Mouse (Mus musculus): ENCODE data around the gene Alg2. TPM values are rescaled to one million over a fixed set of nuclear protein-coding genes. Genes with fewer than 3 reads are reported as not detected.

Alg2 gene
- polyA plus RNA-seq, 1 experiment from 2014 or later, result 250 TPM

DNA sequence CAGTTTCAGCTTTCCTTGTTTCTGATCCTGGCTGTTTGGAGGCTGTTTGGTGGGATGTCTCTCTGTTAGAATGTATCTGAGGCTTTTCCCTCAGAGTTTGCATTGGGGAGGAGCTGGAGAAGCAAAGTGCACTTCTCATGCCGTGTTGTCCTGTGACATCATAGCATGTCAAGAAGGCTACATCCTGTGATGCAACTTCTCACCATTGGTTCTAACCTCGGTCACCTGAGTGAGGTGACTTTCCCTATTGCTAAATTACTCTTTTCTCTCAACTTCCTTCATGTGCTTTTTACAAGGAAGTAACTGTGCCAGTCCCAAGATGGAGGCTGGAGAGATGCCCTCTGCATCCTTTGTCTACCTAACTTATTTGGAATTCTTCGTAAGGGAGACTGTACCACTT is 25.6 kb downstream of the Alg2 start:
- Histone ChIP-seq H3K4me3 (replicated peaks) (no peak overlapping the region), H3K9ac (replicated peaks) (no peak overlapping the region), H3K9me3 (no peaks in the 10 kb centered on the region), H3K27ac (no peak overlapping the region), H3K4me1 (replicated peaks) (peaks cover 12% of the 10 kb centered on the region), H3K4me2 (replicated peaks) (no peak overlapping the region), H3K36me3 (no peaks in the 10 kb centered on the region), H3K27me3 (no peaks in the 10 kb centered on the region)
- WGBS, result 93% methylated on average over 3 of the region's 3 CpGs
- no peak for ATAC-seq

DNA sequence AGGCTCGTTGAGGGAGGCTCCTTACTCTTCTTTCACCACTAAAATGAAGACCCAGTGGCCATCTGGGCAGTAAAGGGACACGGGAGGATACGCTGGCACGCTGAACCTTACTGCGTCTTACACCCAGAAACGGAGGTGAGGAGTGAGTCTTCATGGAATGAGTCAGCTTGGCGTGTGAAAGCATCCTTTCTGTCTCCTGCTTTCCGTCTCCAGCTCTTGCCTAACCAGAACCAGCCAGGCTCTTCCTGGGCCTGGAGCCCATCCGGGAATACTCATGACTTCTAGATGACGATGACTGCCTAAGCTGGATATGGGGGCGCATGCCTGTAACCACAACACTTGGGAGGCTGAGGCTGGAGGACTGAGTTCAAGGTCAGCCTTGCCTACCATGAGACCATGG is 33.2 kb downstream of the Alg2 start:
- ATAC-seq, result no peak
- Histone ChIP-seq H3K4me2 (replicated peaks) (no peak overlapping the region), H3K27ac (no peak overlapping the region), H3K27me3 (0 out of 2 replicates have a peak, but pooled peaks cover 2% of the 10 kb centered on the region), H3K4me1 (replicated peaks) (peaks cover 14% of the 10 kb centered on the region), H3K9ac (replicated peaks) (no peak overlapping the region), H3K4me3 (replicated peaks) (no peak overlapping the region), H3K36me3 (no peaks in the 10 kb centered on the region), H3K9me3 (no peaks in the 10 kb centered on the region)
- WGBS, result 90% methylated on average over 11 of the region's 11 CpGs

DNA sequence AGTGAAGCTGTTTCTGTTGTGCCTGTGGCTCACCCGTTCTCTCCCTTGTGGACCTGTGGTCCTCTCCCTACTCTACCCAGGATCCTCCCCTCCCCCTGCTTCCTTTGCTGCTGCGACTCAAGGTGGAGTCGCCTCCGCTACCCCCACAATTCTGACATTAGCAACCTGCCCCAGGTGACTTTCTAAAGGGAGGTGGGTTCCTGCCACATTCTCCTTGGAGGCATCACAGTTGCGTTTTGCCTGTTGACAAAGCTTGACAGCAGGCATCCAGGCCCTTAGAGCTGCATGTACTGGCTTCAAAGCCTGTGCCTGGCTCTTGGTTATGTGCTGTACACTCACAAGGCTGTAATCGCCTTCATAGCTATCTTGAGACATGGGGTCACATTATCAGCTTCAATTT is 35.2 kb downstream of the Alg2 start:
- Histone ChIP-seq H3K4me2 (replicated peaks) (no peak overlapping the region), H3K27ac (no peak overlapping the region), H3K27me3 (0 out of 2 replicates have a peak, but pooled peaks cover 2% of the 10 kb centered on the region), H3K4me3 (replicated peaks) (no peak overlapping the region), H3K9me3 (no peaks in the 10 kb centered on the region), H3K36me3 (no peaks in the 10 kb centered on the region), H3K9ac (replicated peaks) (no peak overlapping the region), H3K4me1 (replicated peaks) (peaks cover 16% of the 10 kb centered on the region)
- 82% methylated on average over 6 of the region's 6 CpGs for WGBS
- no peak for ATAC-seq

DNA sequence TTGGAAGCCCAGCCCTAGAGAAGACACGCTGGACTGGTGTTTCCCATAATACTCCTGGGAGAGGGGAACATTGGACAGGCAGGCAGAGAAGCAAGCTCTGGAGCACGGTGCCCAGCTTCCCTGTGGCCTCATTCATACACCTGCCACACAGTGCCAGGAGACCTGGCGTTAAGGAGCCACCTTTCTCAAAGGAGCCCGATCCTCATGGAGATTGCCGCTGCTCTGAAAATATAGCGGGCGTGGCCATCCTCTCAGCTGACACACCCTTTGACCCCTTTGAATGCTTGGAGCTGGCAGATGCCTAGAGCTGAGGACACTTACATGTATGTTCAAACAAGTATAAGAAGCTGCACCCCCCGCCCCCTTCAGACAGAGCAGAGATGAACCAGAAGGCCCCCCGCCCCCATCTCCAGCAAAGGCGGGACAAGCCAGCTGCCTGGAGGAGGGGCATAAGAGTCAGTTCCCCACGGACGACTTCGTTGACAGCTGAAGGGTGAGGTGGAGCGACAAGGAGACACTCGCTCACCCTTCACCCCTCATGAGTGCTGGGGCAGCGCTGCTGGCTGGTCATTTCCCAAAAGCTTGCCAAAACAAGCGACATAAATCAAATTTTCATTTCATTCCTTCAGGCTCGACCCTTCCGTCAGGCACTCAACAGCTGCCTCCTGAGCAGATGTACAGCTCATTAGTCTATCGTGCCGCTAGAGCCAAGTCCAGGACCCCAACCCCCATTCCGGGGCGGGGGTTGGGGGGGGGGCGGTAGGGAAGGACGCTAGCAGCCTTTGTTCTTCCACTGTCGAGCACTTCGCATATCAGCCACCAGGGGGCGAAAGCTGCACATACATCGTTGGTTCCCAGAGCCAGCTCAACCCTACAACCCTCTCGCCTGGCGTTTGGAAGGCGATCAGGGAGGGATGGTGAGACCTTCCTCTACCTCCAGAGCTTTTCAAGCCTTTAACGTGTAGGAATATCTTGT is 36.5 kb downstream of the Alg2 start:
- 0 out of 2 replicates have a peak, but pooled peaks cover 2% of the 10 kb centered on the region for H3K27me3 ChIP-seq
- H3K36me3 ChIP-seq, result no peaks in the 10 kb centered on the region
- 1% methylated on average over 33 of the region's 33 CpGs for whole genome bisulfite sequencing
- peak overlapping the region; percentile 82 for H3K27ac ChIP-seq
- peaks cover 19% of the 10 kb centered on the region for H3K4me1 ChIP-seq (replicated peaks)
- H3K9ac ChIP-seq (replicated peaks), result peak overlapping the region; percentile 66
- H3K4me2 ChIP-seq (replicated peaks), result peak overlapping the region; percentile 71
- H3K4me3 ChIP-seq (replicated peaks), result peak overlapping the region; percentile 42
- no peaks in the 10 kb centered on the region for H3K9me3 ChIP-seq
- peak; percentile 88 for ATAC-seq

DNA sequence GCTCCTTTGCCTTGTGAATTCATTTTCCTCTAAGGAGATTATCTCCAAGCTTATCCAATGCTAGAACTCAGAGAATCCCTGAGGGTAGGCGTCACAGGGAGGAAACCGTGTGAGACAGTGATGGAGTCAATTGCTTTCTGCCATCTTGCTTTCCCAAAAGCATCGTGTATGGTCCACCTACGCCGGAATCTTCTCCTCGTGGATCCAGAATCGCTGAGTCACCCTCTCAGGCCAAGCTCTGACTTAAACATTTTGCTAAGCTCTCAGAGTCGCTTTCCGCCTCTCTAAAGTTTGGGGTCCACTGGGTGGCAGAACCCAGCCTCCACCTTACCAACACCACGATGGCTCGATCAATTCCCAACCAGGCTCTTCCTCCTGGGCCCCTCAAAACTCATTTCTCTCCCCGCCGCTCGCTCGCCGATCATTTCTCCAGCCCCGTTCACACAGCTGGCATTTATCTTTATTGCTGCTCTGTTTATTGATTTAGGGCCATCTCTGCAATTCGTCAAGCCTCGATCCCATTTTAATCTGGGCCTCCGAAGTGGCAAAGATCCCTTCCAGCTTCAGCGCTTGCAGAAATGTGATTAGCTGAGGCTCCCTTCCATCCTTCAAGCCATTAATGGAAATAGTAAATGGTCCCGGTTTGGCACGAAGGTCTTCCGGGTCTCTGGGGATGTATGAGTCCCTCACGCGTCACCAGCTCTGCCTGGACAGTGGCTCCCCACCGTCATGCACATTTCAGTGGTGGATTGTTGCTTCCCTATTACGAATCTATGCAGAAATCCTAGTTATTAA is 38.4 kb downstream of the Alg2 start:
- Histone ChIP-seq H3K9me3 (no peaks in the 10 kb centered on the region), H3K27ac (no peak overlapping the region), H3K4me3 (replicated peaks) (no peak overlapping the region), H3K4me2 (replicated peaks) (no peak overlapping the region), H3K36me3 (no peaks in the 10 kb centered on the region), H3K4me1 (replicated peaks) (peaks cover 19% of the 10 kb centered on the region), H3K9ac (replicated peaks) (no peak overlapping the region), H3K27me3 (0 out of 2 replicates have a peak, but pooled peaks cover 2% of the 10 kb centered on the region)
- no peak for ATAC-seq
- 70% methylated on average over 28 of the region's 28 CpGs for WGBS

DNA sequence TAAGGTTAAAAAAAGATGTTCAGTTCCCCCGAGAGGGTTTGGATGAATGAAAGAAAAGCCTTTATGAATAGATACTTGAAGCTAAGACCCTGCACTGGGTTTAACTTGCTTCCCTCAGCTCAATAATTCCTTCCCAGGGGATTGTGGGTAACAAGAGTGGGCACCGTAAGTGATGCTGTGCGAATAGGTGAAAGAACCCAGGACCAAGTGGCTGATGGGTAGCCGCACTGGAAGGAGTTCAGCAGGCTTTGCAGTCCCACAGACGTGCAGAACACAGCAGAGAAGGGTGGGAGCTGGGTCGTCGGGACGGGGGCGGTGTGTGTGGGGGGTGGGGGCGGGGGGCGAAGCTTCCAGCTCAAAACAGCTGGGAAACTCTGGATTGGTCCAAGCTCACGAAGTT is 39.0 kb downstream of the Alg2 start:
- Histone ChIP-seq H3K4me2 (replicated peaks) (no peak overlapping the region), H3K4me1 (replicated peaks) (peaks cover 19% of the 10 kb centered on the region), H3K4me3 (replicated peaks) (no peak overlapping the region), H3K27me3 (0 out of 2 replicates have a peak, but pooled peaks cover 2% of the 10 kb centered on the region), H3K9ac (replicated peaks) (no peak overlapping the region), H3K9me3 (no peaks in the 10 kb centered on the region), H3K27ac (no peak overlapping the region), H3K36me3 (no peaks in the 10 kb centered on the region)
- 59% methylated on average over 12 of the region's 12 CpGs for WGBS
- ATAC-seq, result no peak

DNA sequence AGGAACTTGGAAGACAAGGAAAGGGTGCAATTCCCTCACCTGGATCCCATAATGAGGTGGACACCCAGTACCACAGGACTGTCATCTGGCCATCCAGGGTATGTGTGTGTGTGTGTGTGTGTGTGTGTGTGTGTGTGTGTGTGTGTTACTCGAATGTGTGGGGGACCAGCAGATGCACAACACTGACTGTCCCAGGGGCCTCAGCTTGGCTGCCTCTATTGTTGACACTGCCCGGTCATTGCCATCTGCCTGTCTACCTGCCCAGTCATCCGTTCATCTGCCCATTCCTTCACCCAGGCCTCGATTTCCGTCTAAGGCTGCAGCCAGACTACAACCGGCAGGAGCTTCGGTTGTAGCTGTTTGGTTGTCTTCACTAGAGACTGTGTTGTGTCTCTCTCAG is 41.4 kb downstream of the Alg2 start:
- Histone ChIP-seq H3K36me3 (no peaks in the 10 kb centered on the region), H3K27me3 (no peaks in the 10 kb centered on the region), H3K9ac (replicated peaks) (no peak overlapping the region), H3K4me1 (replicated peaks) (peaks cover 16% of the 10 kb centered on the region), H3K27ac (no peak overlapping the region), H3K4me2 (replicated peaks) (no peak overlapping the region), H3K9me3 (no peaks in the 10 kb centered on the region), H3K4me3 (replicated peaks) (no peak overlapping the region)
- WGBS, result 92% methylated on average over 6 of the region's 7 CpGs
- no peak for ATAC-seq

DNA sequence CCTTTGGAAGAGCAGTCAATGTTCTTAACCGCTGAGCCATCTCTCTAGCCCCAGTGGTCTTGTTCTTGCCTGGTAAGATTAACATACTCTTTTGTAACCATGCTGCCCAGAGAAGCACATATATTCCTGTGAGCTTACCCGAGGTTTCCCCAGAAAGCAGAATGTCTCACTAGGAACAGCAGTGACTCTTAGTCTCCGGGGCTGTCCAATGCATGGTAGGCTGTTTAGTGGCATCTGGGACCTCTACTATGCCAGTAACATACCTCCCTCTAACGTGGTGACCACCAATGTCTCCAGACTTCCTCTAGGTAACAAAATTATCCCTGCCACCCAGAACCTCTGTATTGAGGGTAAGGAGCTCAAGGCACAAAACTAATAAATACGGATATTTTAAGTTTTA is 43.1 kb downstream of the Alg2 start:
- H3K27ac ChIP-seq, result no peak overlapping the region
- no peak overlapping the region for H3K4me3 ChIP-seq (replicated peaks)
- no peaks in the 10 kb centered on the region for H3K27me3 ChIP-seq
- H3K36me3 ChIP-seq, result no peaks in the 10 kb centered on the region
- H3K9me3 ChIP-seq, result no peaks in the 10 kb centered on the region
- H3K9ac ChIP-seq (replicated peaks), result no peak overlapping the region
- no peak for ATAC-seq
- WGBS, result 90% methylated on average over 5 of the region's 5 CpGs
- no peak overlapping the region for H3K4me2 ChIP-seq (replicated peaks)
- H3K4me1 ChIP-seq (replicated peaks), result 0 out of 2 replicates have a peak, but pooled peaks cover 6% of the 10 kb centered on the region

DNA sequence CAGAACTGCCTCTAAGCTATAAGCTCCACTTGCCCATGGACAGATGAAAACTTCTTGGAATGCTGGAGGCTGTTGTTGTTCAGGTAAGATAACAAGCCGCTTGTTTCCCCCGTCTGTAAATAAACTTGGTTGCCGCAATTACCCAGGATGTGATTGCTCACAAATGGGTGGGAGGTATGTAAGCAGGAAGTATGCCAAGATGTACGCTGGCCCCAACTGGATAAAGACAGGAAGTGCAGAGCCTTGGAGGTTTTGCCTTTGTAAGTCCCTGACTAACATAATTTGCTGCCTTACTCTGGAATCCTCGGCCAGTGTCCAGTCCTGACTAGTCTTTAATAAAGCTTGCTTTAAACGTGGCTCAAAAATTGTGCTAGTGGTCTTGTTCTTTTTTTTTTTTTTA is 43.6 kb downstream of the Alg2 start:
- WGBS, result 86% methylated on average over 6 of the region's 6 CpGs
- Histone ChIP-seq H3K36me3 (no peaks in the 10 kb centered on the region), H3K4me3 (replicated peaks) (no peak overlapping the region), H3K4me1 (replicated peaks) (0 out of 2 replicates have a peak, but pooled peaks cover 5% of the 10 kb centered on the region), H3K9me3 (no peaks in the 10 kb centered on the region), H3K27me3 (no peaks in the 10 kb centered on the region), H3K27ac (no peak overlapping the region), H3K4me2 (replicated peaks) (no peak overlapping the region), H3K9ac (replicated peaks) (no peak overlapping the region)
- ATAC-seq, result no peak

DNA sequence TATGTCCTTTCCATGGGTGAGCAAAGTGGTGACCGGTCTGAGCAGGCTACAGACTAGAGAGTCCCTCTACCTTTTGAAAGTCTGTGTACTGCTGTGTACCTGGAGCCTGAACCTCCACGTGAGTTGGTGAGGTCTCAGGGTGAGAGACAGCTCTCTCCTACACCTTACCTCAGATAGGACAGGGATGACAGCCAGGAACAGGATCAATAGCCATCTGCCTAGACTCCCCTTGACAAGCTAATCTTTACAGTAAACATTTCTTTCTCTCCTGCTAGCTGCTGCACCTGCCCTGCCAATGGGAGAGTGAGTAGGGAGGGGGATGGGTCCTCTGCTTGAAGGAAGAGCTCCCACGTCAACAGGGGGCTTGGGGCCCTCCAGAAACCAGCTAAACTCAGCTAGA is 46.5 kb downstream of the Alg2 start:
- Histone ChIP-seq H3K9me3 (no peaks in the 10 kb centered on the region), H3K4me1 (replicated peaks) (peaks cover 11% of the 10 kb centered on the region; the same call in 1 of the 2 replicates), H3K27me3 (no peaks in the 10 kb centered on the region), H3K4me3 (replicated peaks) (no peak overlapping the region), H3K36me3 (no peaks in the 10 kb centered on the region), H3K27ac (no peak overlapping the region), H3K4me2 (replicated peaks) (no peak overlapping the region), H3K9ac (replicated peaks) (no peak overlapping the region)
- ATAC-seq, result no peak
- 71% methylated on average over 3 of the region's 3 CpGs for WGBS

DNA sequence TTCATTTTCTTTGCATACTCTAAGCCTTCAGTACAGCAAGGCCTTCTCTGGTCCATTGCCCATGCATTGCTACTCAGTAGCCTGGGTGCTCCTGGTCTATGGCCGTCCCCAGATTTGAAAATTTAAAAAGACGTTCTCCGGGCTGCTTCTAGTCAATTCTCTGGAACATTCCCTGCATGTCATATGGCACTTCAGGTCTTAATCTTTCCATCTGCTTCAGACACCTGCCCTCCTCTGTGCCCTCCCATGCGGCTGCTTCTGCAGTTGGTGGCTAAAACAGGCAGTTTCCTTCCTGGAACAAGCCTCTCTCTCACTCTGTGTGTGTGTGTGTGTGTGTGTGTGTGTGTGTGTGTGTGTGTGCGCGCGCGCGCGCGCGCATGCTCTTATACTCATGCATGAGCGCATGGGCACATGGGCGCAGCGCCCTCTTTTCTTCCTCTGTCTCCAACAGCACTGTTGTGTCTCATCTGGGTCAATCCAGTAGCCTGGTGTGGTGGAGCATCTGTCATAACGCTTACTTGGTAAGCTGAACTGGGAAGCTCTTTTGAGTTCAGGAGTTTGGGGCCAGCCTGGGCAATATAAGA is 48.8 kb downstream of the Alg2 start:
- no peak overlapping the region for H3K4me2 ChIP-seq (replicated peaks)
- no peak overlapping the region for H3K4me3 ChIP-seq (replicated peaks)
- H3K27me3 ChIP-seq, result no peaks in the 10 kb centered on the region
- no peaks in the 10 kb centered on the region for H3K36me3 ChIP-seq
- WGBS, result 94% methylated on average over 16 of the region's 16 CpGs
- peaks cover 15% of the 10 kb centered on the region; the same call in 1 of the 2 replicates for H3K4me1 ChIP-seq (replicated peaks)
- no peak for ATAC-seq
- no peak overlapping the region for H3K27ac ChIP-seq
- no peaks in the 10 kb centered on the region for H3K9me3 ChIP-seq
- H3K9ac ChIP-seq (replicated peaks), result no peak overlapping the region

DNA sequence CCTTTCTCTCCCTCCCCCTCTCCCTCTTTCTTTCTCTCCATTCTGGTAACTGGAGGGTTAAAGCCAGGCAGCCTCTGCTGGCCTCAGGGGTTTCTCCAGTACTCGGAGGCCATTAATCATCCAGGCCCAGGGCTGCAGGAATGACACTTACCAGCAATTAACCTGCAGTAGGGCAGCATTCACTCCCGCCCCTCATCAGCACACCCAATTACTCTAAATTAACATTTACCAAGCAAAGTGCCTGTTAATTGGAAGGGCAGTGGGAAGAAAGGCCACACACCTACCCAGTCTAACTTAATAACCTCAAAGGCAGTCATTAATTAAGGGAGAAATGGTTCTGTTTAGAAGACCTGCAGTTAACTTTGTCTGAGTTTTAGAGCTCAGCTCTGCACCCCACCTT is 49.8 kb downstream of the Alg2 start:
- Histone ChIP-seq H3K9me3 (no peaks in the 10 kb centered on the region), H3K27ac (no peak overlapping the region), H3K9ac (replicated peaks) (no peak overlapping the region), H3K4me3 (replicated peaks) (no peak overlapping the region), H3K4me2 (replicated peaks) (no peak overlapping the region), H3K27me3 (no peaks in the 10 kb centered on the region), H3K36me3 (no peaks in the 10 kb centered on the region), H3K4me1 (replicated peaks) (peaks cover 15% of the 10 kb centered on the region; the same call in 1 of the 2 replicates)
- 22% methylated on average over 2 of the region's 2 CpGs for WGBS
- ATAC-seq, result no peak
